Mouse (Mus musculus) olfactory bulb, adult 2 months (tissue): ENCODE data around the gene Slc15a2.

Source experiments
- CTCF ChIP-seq: fragments of 200-500 bp; IDR thresholded peaks from 2 replicates; pipeline ENCODE4 v1.5.1; 2012; ENCODE audit warnings: low read depth, mild to moderate bottlenecking, low read length, moderate library complexity; ENCODE audit not compliant: insufficient read depth
- POLR2A ChIP-seq: fragments of 200-500 bp; IDR thresholded peaks from 2 replicates; pipeline ENCODE4 v1.6.1; 2012; ENCODE audit warnings: mild to moderate bottlenecking, low read depth, low read length, moderate library complexity; ENCODE audit not compliant: insufficient read depth

GRCm38 (mm10) chr16:36784146-36784545 is 616 bp downstream of the Slc15a2 start:
- TF ChIP-seq POLR2A (no peak), CTCF (no peak)
